Mouse (Mus musculus) testis, adult 2 months (tissue): ENCODE results near the gene Tbc1d19. TPM values are rescaled to one million over a fixed set of nuclear protein-coding genes. Genes with fewer than 3 reads are reported as not detected.
A peak's percentile ranks its signal among the peaks of the same experiment; 100 is the strongest.

ENCODE experiments used
- H3K27ac ChIP-seq: fragments of 200-500 bp; 2 replicates; pipeline ENCODE4 v1.5.1; 2012; ENCODE audit warnings: low read depth, low read length; ENCODE audit not compliant: control insufficient read depth, insufficient read depth
- H3K27me3 ChIP-seq: fragments of 200-500 bp; 2 replicates; pipeline ENCODE4 v1.6.1; 2012; ENCODE audit warnings: mild to moderate bottlenecking, low read length, moderate library complexity; ENCODE audit not compliant: control insufficient read depth, insufficient read depth
- H3K36me3 ChIP-seq: fragments of 200-500 bp; 2 replicates; pipeline ENCODE4 v1.6.1; 2012; ENCODE audit warnings: mild to moderate bottlenecking, low read length; ENCODE audit not compliant: control insufficient read depth, insufficient read depth
- H3K4me1 ChIP-seq: fragments of 200-500 bp; 2 replicates; pipeline ENCODE4 v1.6.1; 2012; ENCODE audit warnings: low read length; ENCODE audit not compliant: control insufficient read depth, insufficient read depth
- H3K4me3 ChIP-seq: fragments of 200-500 bp; 2 replicates; pipeline ENCODE4 v1.5.1; 2012; ENCODE audit warnings: low read depth, mild to moderate bottlenecking, low read length, moderate library complexity, mixed read lengths; ENCODE audit not compliant: control insufficient read depth
- CTCF ChIP-seq: fragments of 200-500 bp; IDR thresholded peaks from 2 replicates; pipeline ENCODE4 v1.5.1; 2012; ENCODE audit warnings: low read depth, mild to moderate bottlenecking, inconsistent platforms, low read length, moderate library complexity; ENCODE audit not compliant: control insufficient read depth, insufficient read depth, insufficient replicate concordance
- POLR2A ChIP-seq: fragments of 200-500 bp; IDR thresholded peaks from 2 replicates; pipeline ENCODE4 v1.6.1; 2012; ENCODE audit warnings: low read depth, mild to moderate bottlenecking, inconsistent platforms, low read length, moderate library complexity; ENCODE audit not compliant: control insufficient read depth
- polyA plus RNA-seq: library from polyadenylated mRNA; depleted of rRNA; stranded (reverse); fragments of >200 nt; gene quantifications from 2 replicates; pipeline ENCODE4 v1.2.3, GENCODE M21; 2012; rRNA removed

Gene Tbc1d19
- 18.2 and 21.7 TPM in 2 replicates for polyA plus RNA-seq

GRCm38 (mm10) chr5:53809115-53809991 lies at the start of gene Tbc1d19:
Gene Tbc1d19, plus strand, starts transcription at chr5:53809606.
- Histone ChIP-seq H3K27ac (peak within 1 kb of the TSS; percentile 66), H3K4me1 (no peaks in the 10 kb centered on the region), H3K27me3 (no peaks in the 10 kb centered on the region), H3K4me3 (peak within 1 kb of the TSS; percentile 99), H3K36me3 (no peaks in the 10 kb centered on the region)
- TF ChIP-seq CTCF (no peak), POLR2A (peak; percentile 58)

- H3K4me1 ChIP-seq, result no peaks in the 10 kb centered on the region
- no peaks in the 10 kb centered on the region for H3K36me3 ChIP-seq
- H3K27me3 ChIP-seq, result no peaks in the 10 kb centered on the region
- no peak overlapping the region for H3K4me3 ChIP-seq
- H3K27ac ChIP-seq, result no peak overlapping the region
- TF ChIP-seq CTCF (no peak), POLR2A (no peak)
These were observed 49.5 kb upstream of the Tbc1d19 start for GRCm38 (mm10) chr5:53759912-53760311.

DNA sequence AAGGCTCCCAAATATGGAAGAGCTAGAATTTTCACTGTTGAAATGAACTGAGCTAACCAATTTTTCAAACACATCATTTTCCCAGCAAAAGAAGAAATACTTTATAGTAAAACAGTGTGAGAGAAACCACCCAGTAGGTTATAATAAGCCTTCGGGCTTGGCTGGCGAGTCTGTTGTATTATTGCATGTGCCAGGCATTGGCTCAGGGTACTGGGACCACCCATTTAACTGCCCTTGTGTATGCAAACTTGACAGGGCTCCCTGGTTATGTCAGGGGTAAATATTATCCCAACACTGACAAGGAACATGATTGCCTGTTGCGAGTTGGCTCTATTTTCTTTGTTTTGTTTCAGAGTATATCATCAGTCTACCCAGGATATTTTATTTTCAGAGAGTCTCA lies 48.5 kb upstream of the Tbc1d19 start:
- Histone ChIP-seq H3K4me1 (no peaks in the 10 kb centered on the region), H3K27ac (no peak overlapping the region), H3K27me3 (no peaks in the 10 kb centered on the region), H3K36me3 (no peaks in the 10 kb centered on the region), H3K4me3 (no peak overlapping the region)
- no peak for TF ChIP-seq CTCF
- no peak for TF ChIP-seq POLR2A

DNA sequence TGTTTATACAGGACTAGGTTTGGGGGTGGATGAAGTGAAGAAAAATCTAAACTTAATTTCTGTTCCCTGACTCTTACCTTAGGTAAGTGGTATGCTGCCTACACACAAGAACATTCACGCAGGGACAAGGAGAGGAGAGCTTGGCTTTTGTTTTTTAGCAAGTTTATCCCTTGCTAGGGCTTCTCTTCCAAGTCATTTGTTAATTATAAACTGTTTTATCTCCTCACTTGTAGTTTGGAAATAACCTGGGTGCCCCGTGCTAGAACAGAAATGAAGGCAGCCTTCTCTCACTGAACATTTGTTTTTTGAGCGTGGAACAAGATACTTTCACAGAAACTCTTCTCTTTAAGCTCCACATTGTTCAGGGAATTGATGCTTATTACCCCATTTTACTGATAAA lies 48.1 kb upstream of the Tbc1d19 start:
- Histone ChIP-seq H3K27ac (no peak overlapping the region), H3K4me3 (no peak overlapping the region), H3K36me3 (no peaks in the 10 kb centered on the region), H3K27me3 (no peaks in the 10 kb centered on the region), H3K4me1 (no peaks in the 10 kb centered on the region)
- TF ChIP-seq POLR2A (no peak), CTCF (no peak)

DNA sequence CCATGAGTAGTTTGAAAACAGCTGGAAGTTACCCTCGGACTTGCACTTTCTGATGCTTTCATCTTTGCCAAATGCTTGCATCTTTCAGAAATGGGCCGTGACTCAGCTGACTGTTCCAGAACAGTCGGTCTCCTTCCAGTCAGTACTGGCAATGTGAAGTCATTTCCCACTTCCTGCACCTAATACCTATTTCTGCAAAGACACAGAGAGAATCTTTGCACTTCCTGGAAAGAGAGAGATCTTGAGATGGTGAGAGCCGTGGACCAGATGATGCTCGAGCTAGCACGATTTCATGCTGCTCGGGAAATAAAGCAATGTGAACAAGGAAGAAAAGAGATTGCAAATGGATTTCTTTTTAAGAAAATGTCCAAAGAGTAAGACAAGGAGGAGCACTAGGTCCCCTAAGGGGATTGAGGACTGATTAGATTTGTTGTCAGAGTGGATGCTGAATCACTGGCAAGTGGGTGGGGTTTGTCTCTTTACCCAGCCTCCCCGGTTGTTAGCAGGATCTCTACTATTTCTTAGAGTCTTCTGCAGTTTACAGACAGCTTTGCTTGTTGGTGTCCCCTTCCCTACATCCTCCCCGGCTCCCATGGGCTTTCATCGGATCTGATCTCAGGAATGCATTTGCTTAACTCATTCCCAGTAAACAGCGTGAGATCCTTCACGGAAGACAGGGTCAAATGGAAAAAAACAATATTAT lies 24.4 kb upstream of the Tbc1d19 start:
- H3K27me3 ChIP-seq, result no peaks in the 10 kb centered on the region
- no peak overlapping the region for H3K4me3 ChIP-seq
- no peak for TF ChIP-seq CTCF
- TF ChIP-seq POLR2A, result no peak
- H3K4me1 ChIP-seq, result no peaks in the 10 kb centered on the region
- H3K36me3 ChIP-seq, result no peaks in the 10 kb centered on the region
- H3K27ac ChIP-seq, result no peak overlapping the region

DNA sequence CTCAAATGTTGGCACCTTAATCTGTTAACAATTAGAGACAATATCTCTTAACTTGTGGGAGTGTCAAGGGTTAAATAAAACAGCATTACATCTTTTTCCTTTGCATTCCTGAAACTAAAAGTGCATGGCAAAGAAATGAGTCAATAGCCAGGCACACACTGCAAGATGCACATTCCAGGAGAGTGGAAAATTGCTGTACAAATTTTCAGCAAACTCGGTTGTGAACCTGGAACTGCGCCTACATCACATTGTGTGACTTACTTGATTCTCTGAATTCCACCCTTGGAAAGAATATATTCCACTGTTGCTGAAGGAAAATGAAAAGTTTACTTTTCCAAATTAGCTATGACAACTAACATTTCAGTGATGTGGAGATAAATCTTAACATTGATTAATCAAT lies 8.0 kb upstream of the Tbc1d19 start:
- no peaks in the 10 kb centered on the region for H3K4me1 ChIP-seq
- no peak for TF ChIP-seq POLR2A
- no peak for TF ChIP-seq CTCF
- H3K27me3 ChIP-seq, result no peaks in the 10 kb centered on the region
- H3K36me3 ChIP-seq, result no peaks in the 10 kb centered on the region
- H3K27ac ChIP-seq, result no peak overlapping the region
- H3K4me3 ChIP-seq, result no peak overlapping the region

DNA sequence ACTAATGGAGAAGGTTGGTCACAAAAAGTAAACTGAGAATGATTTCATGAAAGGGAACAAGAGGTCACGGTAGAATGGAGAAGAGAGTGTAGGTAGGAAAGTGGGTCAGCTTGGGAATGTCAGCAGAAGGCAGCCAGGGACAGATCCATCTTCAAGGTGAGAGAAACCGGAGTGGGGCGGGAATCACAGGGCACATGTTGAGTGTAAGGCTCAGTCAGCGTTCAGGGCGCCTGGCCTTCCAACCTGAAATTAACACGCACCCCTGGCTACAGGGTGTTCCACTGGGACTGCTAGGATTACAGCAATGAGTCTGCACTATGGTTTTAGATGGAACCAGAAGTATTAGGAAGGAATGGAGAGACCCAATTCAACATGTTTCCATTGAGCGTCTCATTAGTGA lies 10.3 kb downstream of the Tbc1d19 start:
- no peak for TF ChIP-seq POLR2A
- TF ChIP-seq CTCF, result no peak
- H3K27ac ChIP-seq, result no peak overlapping the region
- H3K27me3 ChIP-seq, result no peaks in the 10 kb centered on the region
- no peak overlapping the region for H3K4me3 ChIP-seq
- no peaks in the 10 kb centered on the region for H3K36me3 ChIP-seq
- H3K4me1 ChIP-seq, result no peaks in the 10 kb centered on the region
